Mouse (Mus musculus) embryonic fibroblast, embryonic 13.5 days (primary cell): Measurements from ENCODE around the gene B4galt4.

Experiments used
- CTCF ChIP-seq: IDR thresholded peaks from 2 replicates; pipeline ENCODE4 v1.5.1; 2011; ENCODE audit warnings: mild to moderate bottlenecking, control low read depth, low read length, moderate library complexity, borderline replicate concordance; ENCODE audit not compliant: insufficient read depth
- POLR2A ChIP-seq: IDR thresholded peaks from 2 replicates; pipeline ENCODE4 v1.6.1; 2011; ENCODE audit warnings: low read depth, mild to moderate bottlenecking, control low read depth, low read length, moderate library complexity

- no peak for TF ChIP-seq CTCF
- no peak for TF ChIP-seq POLR2A
These were observed 33.1 kb downstream of the B4galt4 start for GRCm38 (mm10) chr16:38774964-38775746.
